Mouse (Mus musculus): Measurements from ENCODE around the gene Cep55. TPM values are rescaled to one million over a fixed set of nuclear protein-coding genes. Genes with fewer than 3 reads are reported as not detected.

The Cep55 gene
- polyA plus RNA-seq, 1 experiment from 2014 or later = 5.0 TPM

DNA sequence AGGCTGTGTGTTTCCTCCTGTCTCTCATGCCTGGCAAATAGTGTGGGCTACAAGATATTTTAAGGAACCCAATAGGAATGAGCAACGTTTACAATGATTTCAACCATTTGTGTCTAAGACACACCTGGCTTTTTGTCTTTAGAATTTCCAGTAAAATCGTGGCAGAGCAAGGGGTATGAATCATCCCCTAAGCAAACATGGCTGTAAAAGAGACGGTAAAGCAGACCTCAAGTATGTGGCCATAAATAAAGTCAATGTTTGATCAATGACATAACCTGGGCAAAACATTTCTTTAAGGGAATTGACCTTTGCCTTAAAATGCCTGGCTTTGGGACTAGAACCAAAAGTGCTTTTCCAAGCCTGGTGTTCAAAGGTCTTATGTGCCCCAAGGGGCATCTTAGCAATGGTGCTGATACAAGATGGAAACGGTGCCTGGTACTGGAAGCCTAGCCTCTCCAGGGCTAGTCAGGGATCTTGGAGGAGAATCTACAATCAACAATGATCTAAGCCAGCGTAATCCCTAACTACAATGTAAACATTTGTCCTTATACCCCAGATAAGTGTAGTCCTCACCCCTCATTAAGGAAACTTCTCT is 28.2 kb downstream of the Cep55 start:
- 72% methylated on average over 5 of the region's 5 CpGs for WGBS
- H3K4me2 ChIP-seq = no peak overlapping the region
- no peak for ATAC-seq (replicated peaks)
- H3K9ac ChIP-seq = no peak overlapping the region
- no peaks in the 10 kb centered on the region for H3K36me3 ChIP-seq (replicated peaks)
- no peaks in the 10 kb centered on the region for H3K27me3 ChIP-seq (replicated peaks)
- no peak overlapping the region for H3K4me3 ChIP-seq
- H3K9me3 ChIP-seq = no peaks in the 10 kb centered on the region
- H3K27ac ChIP-seq = no peak overlapping the region
- H3K4me1 ChIP-seq = no peaks in the 10 kb centered on the region

DNA sequence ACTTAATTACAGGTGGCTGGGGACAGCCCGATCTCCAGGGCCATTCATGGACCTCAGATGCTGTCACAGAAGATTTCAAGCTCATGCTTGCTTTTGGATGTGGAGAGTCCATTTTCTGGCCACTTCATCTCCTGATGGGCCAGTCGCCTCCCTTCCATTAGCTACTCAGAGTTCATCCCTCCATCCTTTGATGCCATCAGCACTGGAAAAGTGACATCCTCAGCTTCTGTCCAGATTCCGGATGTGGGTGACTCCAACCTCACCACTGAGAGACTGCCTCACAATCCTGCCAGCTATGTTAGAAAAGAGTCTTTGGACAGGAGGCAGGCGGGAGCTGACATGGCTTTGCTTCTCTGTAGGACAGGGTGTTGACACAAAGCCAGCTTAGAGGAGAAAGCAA is 31.0 kb downstream of the Cep55 start:
- Histone ChIP-seq H3K4me2 (no peak overlapping the region), H3K36me3 (replicated peaks) (no peaks in the 10 kb centered on the region), H3K27me3 (replicated peaks) (no peaks in the 10 kb centered on the region), H3K27ac (no peak overlapping the region), H3K4me3 (no peak overlapping the region), H3K9me3 (no peaks in the 10 kb centered on the region), H3K4me1 (no peaks in the 10 kb centered on the region), H3K9ac (no peak overlapping the region)
- 85% methylated on average over 4 of the region's 4 CpGs for WGBS
- no peak for ATAC-seq (replicated peaks)

DNA sequence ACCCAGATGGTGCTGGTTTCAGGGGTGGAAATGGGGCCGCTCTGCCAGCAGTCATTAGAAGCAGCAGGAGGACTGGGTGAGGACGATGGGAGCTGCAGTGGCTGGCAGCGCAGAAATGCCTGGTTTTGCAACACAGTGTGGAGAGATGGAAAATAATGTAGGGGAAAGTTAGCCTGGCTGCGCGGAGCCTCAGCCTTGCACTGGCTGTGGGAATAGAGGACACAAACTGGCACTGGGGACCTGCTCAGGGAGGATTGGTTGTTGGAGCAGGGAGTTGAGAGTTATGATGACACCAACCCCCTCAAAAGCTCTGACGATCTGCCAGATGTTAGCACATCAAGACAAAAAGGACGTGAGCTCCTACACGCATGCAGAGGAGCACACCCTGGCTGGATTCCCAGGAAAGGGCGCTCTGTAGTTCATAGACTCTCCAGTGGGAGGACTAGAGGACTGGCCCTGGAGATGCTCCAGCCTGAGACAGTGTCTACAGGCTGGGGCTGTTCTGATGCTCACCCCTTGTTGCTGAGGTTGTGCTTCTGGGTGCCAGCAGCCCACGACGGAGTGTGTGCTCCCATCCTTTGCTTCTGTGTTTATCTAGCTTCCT is 32.2 kb downstream of the Cep55 start:
- no peaks in the 10 kb centered on the region for H3K9me3 ChIP-seq
- no peaks in the 10 kb centered on the region for H3K36me3 ChIP-seq (replicated peaks)
- peak; percentile 75; the same call in 1 of the 2 replicates for ATAC-seq (replicated peaks)
- no peaks in the 10 kb centered on the region for H3K27me3 ChIP-seq (replicated peaks)
- H3K27ac ChIP-seq = no peak overlapping the region
- H3K4me1 ChIP-seq = no peaks in the 10 kb centered on the region
- 61% methylated on average over 11 of the region's 11 CpGs for WGBS
- no peak overlapping the region for H3K4me3 ChIP-seq
- no peak overlapping the region for H3K4me2 ChIP-seq
- H3K9ac ChIP-seq = no peak overlapping the region

DNA sequence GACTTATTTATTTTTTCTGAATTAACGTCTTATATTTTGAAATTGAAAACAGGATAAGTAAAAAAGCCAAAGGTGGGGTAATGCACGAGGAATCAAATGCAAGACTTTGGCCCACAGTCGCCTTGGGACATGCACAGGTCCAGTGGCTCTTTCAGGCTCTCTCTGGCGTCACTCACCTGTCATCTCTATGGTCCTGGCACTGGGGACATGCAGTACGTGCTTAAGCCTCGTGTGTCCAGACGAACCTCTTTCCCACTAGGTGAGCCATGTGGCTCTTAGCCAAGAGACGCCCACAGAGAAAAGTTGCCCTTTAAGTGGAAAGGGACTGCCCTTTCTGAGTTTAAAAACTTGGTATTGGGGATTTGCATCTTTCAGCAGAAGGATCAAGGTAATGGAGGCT is 34.5 kb downstream of the Cep55 start:
- Histone ChIP-seq H3K9me3 (no peaks in the 10 kb centered on the region), H3K4me3 (no peak overlapping the region), H3K4me2 (no peak overlapping the region), H3K27ac (no peak overlapping the region), H3K4me1 (no peaks in the 10 kb centered on the region), H3K27me3 (replicated peaks) (no peaks in the 10 kb centered on the region), H3K9ac (no peak overlapping the region), H3K36me3 (replicated peaks) (no peaks in the 10 kb centered on the region)
- 85% methylated on average over 8 of the region's 8 CpGs for whole genome bisulfite sequencing
- no peak for ATAC-seq (replicated peaks)

DNA sequence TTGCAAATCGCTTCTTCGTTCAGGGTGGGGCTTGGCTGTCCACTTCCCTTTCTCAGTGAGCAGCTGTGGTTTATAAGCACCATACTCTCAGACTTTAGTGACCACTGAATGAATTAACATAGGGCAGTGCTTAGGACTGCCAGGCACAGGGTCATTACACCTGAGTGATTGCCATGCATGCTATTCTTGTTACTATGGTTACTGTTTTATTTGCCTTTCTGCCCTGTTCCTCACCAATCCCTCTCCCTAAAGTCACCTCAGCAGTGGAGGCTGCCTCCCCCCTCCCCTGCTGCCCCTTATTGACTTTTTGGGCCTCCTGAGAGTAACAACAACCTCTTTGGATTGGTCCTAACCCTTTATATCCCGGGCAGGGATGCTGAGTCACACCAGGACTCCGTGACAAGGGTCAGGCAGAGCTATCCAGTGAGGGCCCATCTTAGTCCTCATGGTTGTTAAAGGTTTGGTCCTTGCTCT is 36.7 kb downstream of the Cep55 start:
- peaks cover 13% of the 10 kb centered on the region for H3K27me3 ChIP-seq (replicated peaks)
- no peaks in the 10 kb centered on the region for H3K4me1 ChIP-seq
- H3K4me2 ChIP-seq = no peak overlapping the region
- WGBS = 49% methylated on average over 4 of the region's 4 CpGs
- no peak overlapping the region for H3K27ac ChIP-seq
- no peak overlapping the region for H3K9ac ChIP-seq
- ATAC-seq (replicated peaks) = no peak
- H3K9me3 ChIP-seq = no peaks in the 10 kb centered on the region
- no peak overlapping the region for H3K4me3 ChIP-seq
- no peaks in the 10 kb centered on the region for H3K36me3 ChIP-seq (replicated peaks)

DNA sequence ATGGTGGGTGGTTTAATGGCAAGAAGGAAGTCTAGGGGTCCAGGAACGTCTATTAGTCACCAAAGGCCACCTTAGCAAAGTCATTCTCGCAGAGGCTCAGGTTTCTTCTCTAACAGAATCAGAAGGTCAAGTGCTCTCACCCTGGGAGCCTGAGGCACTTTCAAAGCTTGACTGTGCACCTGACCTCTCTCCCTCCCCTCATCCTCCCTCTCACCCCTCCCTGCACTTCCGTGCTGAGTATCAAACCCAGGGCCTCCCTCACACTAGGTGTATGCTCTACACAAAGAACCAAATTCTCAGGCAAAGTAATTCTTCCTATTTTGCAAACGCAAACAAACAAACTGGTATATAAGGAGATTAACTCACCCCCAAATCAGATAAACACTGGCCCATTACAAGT is 41.4 kb downstream of the Cep55 start:
- no peaks in the 10 kb centered on the region for H3K36me3 ChIP-seq (replicated peaks)
- H3K4me2 ChIP-seq = no peak overlapping the region
- peaks cover 11% of the 10 kb centered on the region for H3K4me1 ChIP-seq
- H3K9ac ChIP-seq = no peak overlapping the region
- ATAC-seq (replicated peaks) = no peak
- H3K4me3 ChIP-seq = no peak overlapping the region
- H3K9me3 ChIP-seq = no peaks in the 10 kb centered on the region
- H3K27me3 ChIP-seq (replicated peaks) = peaks cover 38% of the 10 kb centered on the region
- no peak overlapping the region for H3K27ac ChIP-seq
- 17% methylated on average over 4 of the region's 4 CpGs for WGBS

DNA sequence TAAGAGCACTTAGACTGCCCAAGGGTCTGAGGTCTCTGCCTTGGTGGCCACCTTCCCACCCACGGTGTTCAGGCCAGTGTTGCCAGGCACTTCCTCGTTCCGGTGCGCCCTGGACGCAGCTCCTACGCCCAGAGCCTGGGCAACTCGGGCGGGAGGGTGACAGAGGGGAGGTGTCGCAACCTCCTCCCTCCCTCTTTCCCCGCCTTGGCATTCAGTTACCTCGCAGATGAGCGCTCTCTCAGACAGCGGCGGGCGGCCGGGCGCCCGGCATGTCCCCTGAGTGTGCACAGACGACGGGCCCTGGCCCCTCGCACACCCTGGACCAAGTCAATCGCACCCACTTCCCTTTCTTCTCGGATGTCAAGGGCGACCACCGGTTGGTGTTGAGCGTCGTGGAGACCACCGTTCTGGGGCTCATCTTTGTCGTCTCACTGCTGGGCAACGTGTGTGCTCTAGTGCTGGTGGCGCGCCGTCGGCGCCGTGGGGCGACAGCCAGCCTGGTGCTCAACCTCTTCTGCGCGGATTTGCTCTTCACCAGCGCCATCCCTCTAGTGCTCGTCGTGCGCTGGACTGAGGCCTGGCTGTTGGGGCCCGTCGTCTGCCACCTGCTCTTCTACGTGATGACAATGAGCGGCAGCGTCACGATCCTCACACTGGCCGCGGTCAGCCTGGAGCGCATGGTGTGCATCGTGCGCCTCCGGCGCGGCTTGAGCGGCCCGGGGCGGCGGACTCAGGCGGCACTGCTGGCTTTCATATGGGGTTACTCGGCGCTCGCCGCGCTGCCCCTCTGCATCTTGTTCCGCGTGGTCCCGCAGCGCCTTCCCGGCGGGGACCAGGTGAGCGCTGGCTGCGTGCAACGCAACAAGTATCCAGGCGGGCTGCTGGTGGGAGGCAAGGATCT is 42.3 kb downstream of the Cep55 start, which contains the start of gene Ffar4:
TSS of gene Ffar4 (plus strand) at position 214 of the 901 bp plus-strand sequence.
- Histone ChIP-seq H3K27ac (no peak within 1 kb of the TSS), H3K9me3 (no peaks in the 10 kb centered on the region), H3K36me3 (replicated peaks) (no peaks in the 10 kb centered on the region), H3K9ac (0 out of 2 replicates have a peak within 1 kb of the TSS, but pooled peaks have one; percentile 13), H3K27me3 (replicated peaks) (peaks cover 38% of the 10 kb centered on the region), H3K4me2 (peak within 1 kb of the TSS; percentile 61), H3K4me1 (peaks cover 11% of the 10 kb centered on the region), H3K4me3 (peak within 1 kb of the TSS; percentile 36)
- WGBS = under 1% methylated on average over 77 of the region's 77 CpGs
- ATAC-seq (replicated peaks) = peak; percentile 76

DNA sequence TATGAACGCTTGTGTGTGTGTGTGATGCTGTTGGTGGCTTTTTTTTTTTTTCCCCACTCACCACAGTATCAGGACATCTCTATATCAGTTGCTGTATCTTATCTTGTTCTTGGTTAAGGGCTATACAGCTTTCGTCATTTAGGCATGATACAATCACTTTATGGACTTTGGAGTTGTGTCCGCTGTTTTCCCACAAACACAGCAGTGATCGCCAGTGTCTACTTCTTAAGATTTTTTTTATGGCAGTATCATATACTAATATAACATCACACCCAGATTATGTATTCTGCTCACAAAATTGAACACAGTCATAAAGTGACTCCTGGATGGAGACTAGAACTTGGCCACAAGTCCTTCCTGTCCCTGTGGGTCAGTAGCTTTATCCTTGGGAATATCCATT is 53.1 kb downstream of the Cep55 start:
- Histone ChIP-seq H3K4me1 (no peaks in the 10 kb centered on the region), H3K36me3 (replicated peaks) (no peaks in the 10 kb centered on the region), H3K4me3 (no peak overlapping the region), H3K4me2 (no peak overlapping the region), H3K27me3 (replicated peaks) (no peaks in the 10 kb centered on the region), H3K27ac (no peak overlapping the region), H3K9ac (no peak overlapping the region), H3K9me3 (no peaks in the 10 kb centered on the region)
- no peak for ATAC-seq (replicated peaks)
- WGBS = 93% methylated on average over 4 of the region's 4 CpGs

DNA sequence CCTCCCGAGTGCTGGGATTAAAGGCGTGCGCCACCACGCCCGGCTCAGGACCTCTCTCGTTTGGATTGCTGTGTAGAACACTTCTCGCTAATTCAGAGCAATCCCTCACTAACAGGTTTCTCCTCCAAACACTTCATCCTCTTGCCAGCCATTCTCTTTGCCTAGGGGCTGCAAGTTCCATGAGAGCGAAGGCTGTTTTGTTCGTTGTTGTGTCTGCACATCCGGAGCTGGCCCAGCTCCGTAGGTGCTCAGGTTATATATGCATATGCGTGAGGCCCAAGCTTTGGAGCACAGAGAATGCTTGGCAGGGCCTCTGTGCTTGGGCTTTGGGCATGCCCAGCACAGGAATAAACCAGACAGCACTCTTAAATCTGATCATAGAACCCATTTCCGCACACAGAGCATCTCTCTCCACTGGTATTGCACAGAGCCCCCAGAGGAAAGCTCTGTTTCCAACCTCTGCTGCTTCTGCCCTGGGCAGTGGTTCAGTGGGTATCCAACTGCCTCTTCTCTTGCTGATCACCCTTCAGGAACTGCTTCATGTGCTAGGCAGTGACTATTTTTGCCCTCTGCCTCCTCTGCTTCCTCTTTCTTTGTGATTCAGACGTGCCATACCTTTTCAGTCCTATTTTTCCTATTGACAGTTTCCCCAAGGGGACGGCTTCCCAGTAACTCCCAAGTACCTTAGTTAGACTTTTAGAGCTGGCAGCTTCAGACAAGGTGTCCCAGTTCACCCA is 54.9 kb downstream of the Cep55 start:
- H3K27me3 ChIP-seq (replicated peaks) = no peaks in the 10 kb centered on the region
- H3K4me2 ChIP-seq = no peak overlapping the region
- no peaks in the 10 kb centered on the region for H3K4me1 ChIP-seq
- WGBS = 91% methylated on average over 15 of the region's 15 CpGs
- H3K36me3 ChIP-seq (replicated peaks) = no peaks in the 10 kb centered on the region
- H3K27ac ChIP-seq = no peak overlapping the region
- H3K9ac ChIP-seq = no peak overlapping the region
- no peak for ATAC-seq (replicated peaks)
- no peak overlapping the region for H3K4me3 ChIP-seq
- no peaks in the 10 kb centered on the region for H3K9me3 ChIP-seq

DNA sequence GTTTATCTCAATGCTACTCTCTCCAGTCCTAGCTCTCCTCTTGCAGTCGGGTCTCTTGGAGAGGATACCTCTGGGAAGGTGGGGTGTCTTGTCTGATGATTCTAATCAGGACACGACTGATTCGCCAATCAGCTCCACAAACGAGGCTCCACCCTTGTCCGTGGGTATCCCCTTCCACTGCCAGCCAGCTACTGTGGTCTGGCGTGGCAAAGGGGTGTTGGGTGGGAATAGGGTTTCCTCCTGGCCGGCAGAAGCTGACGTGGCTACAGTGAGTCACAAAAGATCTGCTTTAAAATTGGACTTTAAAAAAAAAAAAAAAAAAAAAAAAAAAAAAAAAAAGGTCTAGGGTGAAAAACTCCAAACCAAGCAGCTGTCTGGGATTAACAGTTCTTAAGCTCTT is 56.2 kb downstream of the Cep55 start:
- no peak overlapping the region for H3K4me3 ChIP-seq
- no peak for ATAC-seq (replicated peaks)
- no peaks in the 10 kb centered on the region for H3K4me1 ChIP-seq
- no peak overlapping the region for H3K27ac ChIP-seq
- H3K27me3 ChIP-seq (replicated peaks) = no peaks in the 10 kb centered on the region
- no peaks in the 10 kb centered on the region for H3K36me3 ChIP-seq (replicated peaks)
- H3K9ac ChIP-seq = no peak overlapping the region
- H3K4me2 ChIP-seq = no peak overlapping the region
- WGBS = 80% methylated on average over 8 of the region's 8 CpGs
- H3K9me3 ChIP-seq = no peaks in the 10 kb centered on the region

DNA sequence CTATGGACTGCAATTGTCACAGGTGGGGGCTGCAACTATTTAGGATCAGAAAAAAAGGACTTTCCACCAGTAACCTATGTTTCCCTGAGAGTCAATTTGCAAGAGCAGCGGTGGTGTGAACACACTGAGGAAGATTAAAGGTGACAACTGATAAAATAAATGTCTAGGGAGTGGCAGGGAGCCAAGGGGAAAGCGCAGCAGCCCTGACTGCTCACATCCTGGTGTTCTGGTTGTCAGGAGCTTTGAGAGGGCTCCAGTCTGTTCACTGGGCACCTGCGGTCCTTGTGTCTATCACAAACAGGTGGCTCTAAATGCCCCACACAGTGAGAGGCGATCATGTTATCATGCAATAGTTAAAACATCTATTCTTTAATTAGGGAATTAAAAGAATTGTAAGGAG is 57.8 kb downstream of the Cep55 start:
- Histone ChIP-seq H3K4me3 (no peak overlapping the region), H3K36me3 (replicated peaks) (no peaks in the 10 kb centered on the region), H3K4me1 (no peaks in the 10 kb centered on the region), H3K9ac (no peak overlapping the region), H3K27me3 (replicated peaks) (no peaks in the 10 kb centered on the region), H3K9me3 (no peaks in the 10 kb centered on the region), H3K4me2 (no peak overlapping the region), H3K27ac (no peak overlapping the region)
- no peak for ATAC-seq (replicated peaks)
- 57% methylated on average over 4 of the region's 4 CpGs for WGBS

Data from midbrain, embryonic 15.5 days (tissue).